Mouse (Mus musculus) hindbrain, embryonic 10.5 days (tissue): ENCODE results near the gene Nrf1. TPM values are rescaled to one million over a fixed set of nuclear protein-coding genes. Genes with fewer than 3 reads are reported as not detected.

Experiments used
- DNase-seq: peaks from one replicate; pipeline ENCODE4 v3.0.0-alpha.2; 2017; ENCODE audit warnings: low spot score
- H3K27ac ChIP-seq: fragments of 300-500 bp; sonication (generic); 2 replicates; pipeline ENCODE4 v1.5.1; 2016; ENCODE audit warnings: mild to moderate bottlenecking, moderate library complexity
- H3K27me3 ChIP-seq: fragments of 300-500 bp; sonication (generic); 2 replicates; pipeline ENCODE4 v1.6.1; 2016; ENCODE audit warnings: mild to moderate bottlenecking; ENCODE audit not compliant: poor library complexity, insufficient read depth, severe bottlenecking
- H3K36me3 ChIP-seq: fragments of 300-500 bp; sonication (generic); 2 replicates; pipeline ENCODE4 v1.6.1; 2016; ENCODE audit warnings: mild to moderate bottlenecking, moderate library complexity
- H3K4me1 ChIP-seq: fragments of 300-500 bp; sonication (generic); replicated peaks from 2 replicates; pipeline ENCODE4 v1.6.1; 2016; ENCODE audit warnings: mild to moderate bottlenecking
- H3K4me3 ChIP-seq: fragments of 300-500 bp; sonication (generic); 2 replicates; pipeline ENCODE4 v1.5.1; 2016; ENCODE audit warnings: mild to moderate bottlenecking, moderate library complexity
- H3K9me3 ChIP-seq: fragments of 300-500 bp; sonication (generic); 2 replicates; pipeline ENCODE4 v1.6.1; 2016; ENCODE audit warnings: mild to moderate bottlenecking, moderate library complexity
- WGBS: fragments of 180-500 bp; shearing (Covaris S2); methylation state at CpG from one replicate; pipeline ENCODE4 v1.1.7; 2016; 5-methylcytosine and 5-hydroxymethylcytosine counted together
- polyA plus RNA-seq: library from polyadenylated mRNA; unstranded; fragments of >200 nt; fragmentation: Nextera tagmentation; extraction: Ambion mirVana; gene quantifications from 2 replicates; pipeline ENCODE4 v1.2.1, GENCODE M21; 2016

The Nrf1 gene
- polyA plus RNA-seq, 1 experiment from 2014 or later = 80.6 TPM

GRCm38 (mm10) chr6:30174461-30175224 is 126.9 kb downstream of the Nrf1 start:
- WGBS = under 1% methylated on average over 33 of the region's 33 CpGs
- Histone ChIP-seq H3K27ac (peak overlapping the region; percentile 85), H3K36me3 (no peaks in the 10 kb centered on the region), H3K4me3 (peak overlapping the region; percentile 48), H3K9me3 (no peaks in the 10 kb centered on the region), H3K27me3 (peaks cover 100% of the 10 kb centered on the region), H3K4me1 (peaks cover 63% of the 10 kb centered on the region)
- DNase-seq = peak; percentile 54

- peak overlapping the region; percentile 85 for H3K27ac ChIP-seq
- peak; percentile 59 for DNase-seq
- H3K27me3 ChIP-seq = peaks cover 100% of the 10 kb centered on the region
- peaks cover 63% of the 10 kb centered on the region for H3K4me1 ChIP-seq
- WGBS = under 1% methylated on average over 45 of the region's 45 CpGs
- H3K4me3 ChIP-seq = peak overlapping the region; percentile 48
- H3K9me3 ChIP-seq = no peaks in the 10 kb centered on the region
- no peaks in the 10 kb centered on the region for H3K36me3 ChIP-seq
These were observed 127.6 kb downstream of the Nrf1 start for GRCm38 (mm10) chr6:30175225-30175917.

GRCm38 (mm10) chr6:30175918-30176421 is 128.2 kb downstream of the Nrf1 start:
- DNase-seq = peak; percentile 53
- H3K27ac ChIP-seq = peak overlapping the region; percentile 85; the same call in 1 of the 2 replicates

GRCm38 (mm10) chr6:30176496-30176895 is 128.7 kb downstream of the Nrf1 start:
- peak; percentile 49 for DNase-seq
- H3K27me3 ChIP-seq = peaks cover 100% of the 10 kb centered on the region
- H3K4me3 ChIP-seq = peak overlapping the region; percentile 48
- 2% methylated on average over 12 of the region's 12 CpGs for WGBS
- no peaks in the 10 kb centered on the region for H3K36me3 ChIP-seq
- H3K27ac ChIP-seq = 0 out of 2 replicates have a peak overlapping the region, but pooled peaks have one; percentile 85
- peaks cover 66% of the 10 kb centered on the region for H3K4me1 ChIP-seq
- H3K9me3 ChIP-seq = no peaks in the 10 kb centered on the region

More at GRCm38 (mm10) chr6:30175918-30176421, 128.2 kb downstream of the Nrf1 start:
- Histone ChIP-seq H3K9me3 (no peaks in the 10 kb centered on the region), H3K4me1 (peaks cover 66% of the 10 kb centered on the region), H3K4me3 (peak overlapping the region; percentile 48), H3K27me3 (peaks cover 100% of the 10 kb centered on the region), H3K36me3 (no peaks in the 10 kb centered on the region)
- WGBS = under 1% methylated on average over 28 of the region's 28 CpGs

GRCm38 (mm10) chr6:30177305-30177704 is 129.5 kb downstream of the Nrf1 start:
- under 1% methylated on average over 14 of the region's 14 CpGs for WGBS
- Histone ChIP-seq H3K27me3 (peaks cover 99% of the 10 kb centered on the region), H3K36me3 (no peaks in the 10 kb centered on the region), H3K4me1 (peaks cover 66% of the 10 kb centered on the region), H3K4me3 (peak overlapping the region; percentile 14; the same call in 1 of the 2 replicates), H3K27ac (no peak overlapping the region), H3K9me3 (no peaks in the 10 kb centered on the region)
- DNase-seq = peak; percentile 56

- peaks cover under 1% of the 10 kb centered on the region; the same call in 1 of the 2 replicates for H3K9me3 ChIP-seq
- peaks cover 60% of the 10 kb centered on the region for H3K4me1 ChIP-seq
- peaks cover 91% of the 10 kb centered on the region for H3K27me3 ChIP-seq
- peak; percentile 38 for DNase-seq
- H3K4me3 ChIP-seq = peak overlapping the region; percentile 24
- H3K27ac ChIP-seq = no peak overlapping the region
- under 1% methylated on average over 27 of the region's 27 CpGs for WGBS
- no peaks in the 10 kb centered on the region for H3K36me3 ChIP-seq
These were observed 130.3 kb downstream of the Nrf1 start for GRCm38 (mm10) chr6:30178023-30178639.

- no peak for DNase-seq
- Histone ChIP-seq H3K9me3 (peaks cover 4% of the 10 kb centered on the region; the same call in 1 of the 2 replicates), H3K27ac (no peak overlapping the region), H3K27me3 (peaks cover 82% of the 10 kb centered on the region), H3K4me1 (peaks cover 51% of the 10 kb centered on the region), H3K4me3 (no peak overlapping the region), H3K36me3 (no peaks in the 10 kb centered on the region)
- WGBS = 19% methylated on average over 11 of the region's 11 CpGs
These were observed 131.3 kb downstream of the Nrf1 start for GRCm38 (mm10) chr6:30179046-30179445.

- WGBS = 33% methylated on average over 2 of the region's 2 CpGs
- H3K27ac ChIP-seq = no peak overlapping the region
- peaks cover 4% of the 10 kb centered on the region; the same call in 1 of the 2 replicates for H3K9me3 ChIP-seq
- no peak for DNase-seq
- no peak overlapping the region for H3K4me3 ChIP-seq
- H3K4me1 ChIP-seq = peaks cover 38% of the 10 kb centered on the region
- peaks cover 74% of the 10 kb centered on the region for H3K27me3 ChIP-seq
- H3K36me3 ChIP-seq = no peaks in the 10 kb centered on the region
These were observed 132.5 kb downstream of the Nrf1 start for GRCm38 (mm10) chr6:30180321-30180720.

GRCm38 (mm10) chr6:30182038-30182437 is 134.2 kb downstream of the Nrf1 start:
- Histone ChIP-seq H3K9me3 (peaks cover 4% of the 10 kb centered on the region; the same call in 1 of the 2 replicates), H3K4me1 (peaks cover 25% of the 10 kb centered on the region), H3K27me3 (peaks cover 59% of the 10 kb centered on the region), H3K27ac (no peak overlapping the region), H3K4me3 (no peak overlapping the region), H3K36me3 (no peaks in the 10 kb centered on the region)
- DNase-seq = no peak
- WGBS = 73% methylated on average over 6 of the region's 6 CpGs

- no peak overlapping the region for H3K4me3 ChIP-seq
- H3K9me3 ChIP-seq = peaks cover 4% of the 10 kb centered on the region; the same call in 1 of the 2 replicates
- no peak overlapping the region for H3K27ac ChIP-seq
- WGBS = 85% methylated on average over 4 of the region's 4 CpGs
- no peak for DNase-seq
- H3K36me3 ChIP-seq = no peaks in the 10 kb centered on the region
- H3K27me3 ChIP-seq = peaks cover 43% of the 10 kb centered on the region
- peaks cover 13% of the 10 kb centered on the region for H3K4me1 ChIP-seq
These were observed 135.8 kb downstream of the Nrf1 start for GRCm38 (mm10) chr6:30183624-30184023.

GRCm38 (mm10) chr6:30195656-30196055 is 147.9 kb downstream of the Nrf1 start:
- Histone ChIP-seq H3K27ac (no peak overlapping the region), H3K4me3 (no peak overlapping the region), H3K27me3 (no peaks in the 10 kb centered on the region), H3K36me3 (no peaks in the 10 kb centered on the region), H3K4me1 (no peaks in the 10 kb centered on the region), H3K9me3 (no peaks in the 10 kb centered on the region)
- whole genome bisulfite sequencing = 79% methylated on average over 11 of the region's 11 CpGs
- no peak for DNase-seq

- H3K27ac ChIP-seq = no peak overlapping the region
- no peak overlapping the region for H3K4me3 ChIP-seq
- H3K9me3 ChIP-seq = no peaks in the 10 kb centered on the region
- WGBS = 79% methylated on average over 8 of the region's 8 CpGs
- H3K27me3 ChIP-seq = no peaks in the 10 kb centered on the region
- no peaks in the 10 kb centered on the region for H3K36me3 ChIP-seq
- no peak for DNase-seq
- H3K4me1 ChIP-seq = no peaks in the 10 kb centered on the region
These were observed 148.4 kb downstream of the Nrf1 start for GRCm38 (mm10) chr6:30196143-30196542.
